9 mouse cellular contexts compared by ENCODE assay signal in the genomic region with DNA sequence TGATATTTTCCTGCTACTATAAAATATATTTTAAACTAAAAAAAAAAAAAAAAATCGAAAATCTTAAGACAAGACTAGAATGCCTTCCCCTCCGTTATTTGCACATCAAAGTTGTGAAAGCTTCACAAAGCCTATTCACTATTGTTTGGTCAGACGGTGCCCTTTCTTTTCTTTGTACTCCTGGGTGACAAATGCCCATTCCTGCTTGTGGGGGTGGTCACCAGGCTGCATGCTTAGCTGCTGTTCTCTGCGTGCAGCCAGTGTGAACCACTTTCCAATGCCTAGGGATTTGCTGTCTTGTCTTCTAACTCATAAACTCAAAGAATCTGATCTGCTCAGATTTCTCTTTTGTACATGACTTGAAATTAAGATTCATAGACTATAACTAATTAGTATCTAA. TPM values are rescaled to one million over a fixed set of nuclear protein-coding genes. Genes with fewer than 3 reads are reported as not detected.
DNase-seq lines count a peak whose midpoint lies in the region; ATAC-seq and TF ChIP-seq lines count a peak whose summit lies in the region.
"Had no signal": no experiment of that assay in that cellular context is flagged by ENCODE, and none has a peak within 500 bp of the region (broad histone marks: within the 10 kb centered on the region; RNA-seq: fewer than 3 reads in every experiment).

No protein-coding gene starts in this region.

- peaks cover 16% of the 10 kb centered on the region for H3K36me3 ChIP-seq in heart, embryonic 12.5 days
- H3K36me3 ChIP-seq in stomach, embryonic 14.5 days (ENCODE audit: control insufficient read depth, insufficient read depth, low read length), result peaks cover 12% of the 10 kb centered on the region
- H3K36me3 ChIP-seq in stomach, postnatal 0 days (ENCODE audit: control insufficient read depth, insufficient read depth, low read length), result no peaks in the 10 kb centered on the region; the same call in 1 of the 2 replicates
- H3K36me3 ChIP-seq in limb, embryonic 10.5 days, result peaks cover 21% of the 10 kb centered on the region

- H3K27ac ChIP-seq in heart, embryonic 12.5 days (ENCODE audit: poor library complexity, severe bottlenecking), result no peak overlapping the region
- no peak overlapping the region for H3K27ac ChIP-seq in stomach, embryonic 14.5 days (ENCODE audit: low read length)
- no peak overlapping the region for H3K27ac ChIP-seq in stomach, postnatal 0 days (replicated peaks)
- 0 out of 2 replicates have a peak overlapping the region, but pooled peaks have one; percentile 53 for H3K27ac ChIP-seq in limb, embryonic 10.5 days

- no peak for TF ChIP-seq EP300 in stomach, postnatal 0 days (optimal IDR thresholded peaks at IDR 0.05)

- intact Hi-C loops in heart, postnatal 25 days (cut with DNase I), result no loop called here

- no peaks in the 10 kb centered on the region for H3K27me3 ChIP-seq in heart, embryonic 12.5 days (replicated peaks)
- H3K27me3 ChIP-seq in stomach, embryonic 14.5 days (ENCODE audit: control insufficient read depth, insufficient read depth, low read length), result no peaks in the 10 kb centered on the region
- H3K27me3 ChIP-seq in stomach, postnatal 0 days (ENCODE audit: control insufficient read depth, insufficient read depth, low read length), result no peaks in the 10 kb centered on the region
- H3K27me3 ChIP-seq in limb, embryonic 10.5 days (ENCODE audit: low read depth, poor library complexity, severe bottlenecking), result no peaks in the 10 kb centered on the region

- H3K9me3 ChIP-seq in heart, embryonic 12.5 days (replicated peaks), result no peaks in the 10 kb centered on the region
- H3K9me3 ChIP-seq in stomach, embryonic 14.5 days (ENCODE audit: control insufficient read depth, low read depth, low read length), result no peaks in the 10 kb centered on the region
- H3K9me3 ChIP-seq in stomach, postnatal 0 days (ENCODE audit: control insufficient read depth, low read length), result no peaks in the 10 kb centered on the region
- H3K9me3 ChIP-seq in limb, embryonic 10.5 days (replicated peaks), result no peaks in the 10 kb centered on the region

- no peak for TF ChIP-seq CTCF in stomach, postnatal 0 days (IDR thresholded peaks at IDR 0.05; ENCODE audit: low read depth)

- peak overlapping the region; percentile 36 for H3K4me3 ChIP-seq in heart, embryonic 12.5 days
- peak overlapping the region; percentile 37 for H3K4me3 ChIP-seq in stomach, embryonic 14.5 days (ENCODE audit: low read depth, low read length)
- no peak overlapping the region for H3K4me3 ChIP-seq in stomach, postnatal 0 days (ENCODE audit: low read depth, low read length)
- H3K4me3 ChIP-seq in limb, embryonic 10.5 days, result peak overlapping the region; percentile 59
- H3K4me3 ChIP-seq: erythroblast, embryonic 14.5 days had no signal

- ATAC-seq in heart, embryonic 12.5 days (ENCODE audit: insufficient number of reproducible peaks, low FRiP score), result no peak
- ATAC-seq in stomach, embryonic 14.5 days (ENCODE audit: insufficient number of reproducible peaks, insufficient read depth, low FRiP score, low read depth), result no peak
- ATAC-seq in stomach, postnatal 0 days (ENCODE audit: low FRiP score, low TSS enrichment), result no peak
- no peak for ATAC-seq in megakaryocyte, adult 5-6 weeks (ENCODE audit: poor library complexity, severe bottlenecking)

- peak overlapping the region; percentile 64; the same call in 1 of the 2 replicates for H3K9ac ChIP-seq in heart, embryonic 12.5 days
- H3K9ac ChIP-seq in stomach, embryonic 14.5 days (replicated peaks; ENCODE audit: low read depth, low read length), result no peak overlapping the region
- H3K9ac ChIP-seq in stomach, postnatal 0 days (ENCODE audit: low read length), result no peak overlapping the region

- peak overlapping the region; percentile 59 for H3K4me2 ChIP-seq in heart, embryonic 12.5 days
- peak overlapping the region; percentile 58 for H3K4me2 ChIP-seq in stomach, embryonic 14.5 days (replicated peaks; ENCODE audit: low read depth, low read length)
- H3K4me2 ChIP-seq in stomach, postnatal 0 days (replicated peaks; ENCODE audit: low read depth), result no peak overlapping the region

- 22% methylated on average over 4 of the region's 4 CpGs for WGBS in heart, embryonic 12.5 days
- 22% methylated on average over 4 of the region's 4 CpGs for WGBS in stomach, embryonic 14.5 days
- WGBS in stomach, postnatal 0 days, result 35% methylated on average over 4 of the region's 4 CpGs
- WGBS in limb, embryonic 10.5 days, result 12% methylated on average over 4 of the region's 4 CpGs

- H3K4me1 ChIP-seq in heart, embryonic 12.5 days (replicated peaks), result 0 out of 2 replicates have a peak, but pooled peaks cover 4% of the 10 kb centered on the region
- no peaks in the 10 kb centered on the region for H3K4me1 ChIP-seq in stomach, embryonic 14.5 days (ENCODE audit: control insufficient read depth, insufficient read depth, low read length)
- no peaks in the 10 kb centered on the region for H3K4me1 ChIP-seq in stomach, postnatal 0 days (replicated peaks; ENCODE audit: control insufficient read depth, insufficient read depth)
- peaks cover 4% of the 10 kb centered on the region; the same call in 1 of the 2 replicates for H3K4me1 ChIP-seq in limb, embryonic 10.5 days

- no peak for DNase-seq in heart, postnatal 25 days (ENCODE audit: low spot score)
- no peak for DNase-seq in stomach, postnatal 0 days (ENCODE audit: low spot score)
- DNase-seq in limb, embryonic 10.5 days (ENCODE audit: low spot score), result no peak
- DNase-seq in spleen, postnatal 36 days (ENCODE audit: low spot score in 2 of 2), result no peak
- DNase-seq in adrenal gland, postnatal 14 days, result no peak

RNA-seq across cellular contexts. Expression of a gene that starts 49.1 kb away (rescaled TPM):
- 48.3 and 49.1 TPM in 2 replicates for polyA plus RNA-seq in heart, embryonic 12.5 days (2016; fragmentation: Nextera tagmentation; extraction: Ambion mirVana)
- total RNA-seq in heart, postnatal 25 days (2021), result 100 to 1,000 TPM; 132 to 139 TPM
- 61.7 and 63.4 TPM in 2 replicates for polyA plus RNA-seq in stomach, embryonic 14.5 days (2014; fragmentation: Nextera tagmentation; extraction: Ambion mirVana)
- 30.2 and 32.5 TPM in 2 replicates for polyA plus RNA-seq in stomach, postnatal 0 days (2015; fragmentation: Nextera tagmentation; extraction: Ambion mirVana)
- polyA plus RNA-seq in limb, embryonic 10.5 days (2016; fragmentation: Nextera tagmentation; extraction: Ambion mirVana), result 28.0 and 30.4 TPM in 2 replicates
- 36.9 and 44.9 TPM in 2 replicates for total RNA-seq in megakaryocyte, adult 5-6 weeks (2015)
- total RNA-seq in megakaryocyte, adult 5-6 weeks (2017), result 65.2 and 73.2 TPM in 2 replicates
- total RNA-seq in adrenal gland, postnatal 14 days (2021), result 120 and 121 TPM in 2 replicates
